Comparison of ENCODE assay signal across 8 mouse cellular contexts in the genomic region with DNA sequence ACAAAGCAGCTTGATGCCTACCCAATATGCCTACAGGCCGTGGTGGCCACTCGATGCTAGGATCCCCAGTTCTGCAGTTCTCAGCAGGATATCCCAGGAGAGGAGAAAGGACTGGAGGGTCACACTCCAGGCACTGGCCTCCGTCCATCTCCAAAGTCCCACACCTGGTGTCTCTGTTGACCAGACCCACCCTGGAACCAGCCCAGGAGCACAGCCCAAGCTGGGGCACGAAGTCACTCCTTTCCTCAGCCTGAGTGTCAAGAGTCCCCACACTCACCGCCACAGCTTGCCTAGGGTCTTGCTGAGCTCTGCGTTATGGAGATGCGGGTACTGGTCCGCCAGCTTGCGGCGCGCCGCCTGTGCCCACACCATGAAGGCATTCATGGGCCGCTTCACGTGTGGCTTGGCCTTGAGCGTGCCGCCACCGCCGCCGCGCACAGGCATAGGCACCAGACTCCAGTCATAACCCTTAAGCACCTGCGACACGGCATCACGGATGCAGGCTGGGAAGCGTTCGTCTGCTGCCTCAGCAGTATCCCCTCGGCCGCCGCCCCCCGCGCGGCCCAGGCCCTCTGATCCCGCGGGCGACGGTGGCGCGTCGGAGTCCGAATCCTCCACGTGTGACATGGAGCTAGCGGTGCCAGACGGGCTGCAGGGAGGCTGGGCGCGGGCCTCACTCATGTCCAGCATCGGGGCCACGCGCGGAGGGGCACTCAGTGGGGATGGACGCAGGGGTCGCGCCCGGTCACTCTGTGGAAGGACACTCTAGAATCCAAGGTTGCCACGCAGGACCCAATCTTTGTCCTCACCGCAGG. TPM values are rescaled to one million over a fixed set of nuclear protein-coding genes. Genes with fewer than 3 reads are reported as not detected.
DNase-seq lines count a peak whose midpoint lies in the region; ATAC-seq lines count a peak whose summit lies in the region.

No protein-coding gene starts in this region.

- H3K27ac ChIP-seq in heart, embryonic 13.5 days (replicated peaks) = no peak overlapping the region
- no peak overlapping the region for H3K27ac ChIP-seq in intestine, embryonic 15.5 days
- no peak overlapping the region; the same call in 1 of the 2 replicates for H3K27ac ChIP-seq in neural tube, embryonic 13.5 days (replicated peaks)

- peaks cover 62% of the 10 kb centered on the region for H3K27me3 ChIP-seq in heart, embryonic 13.5 days (replicated peaks)
- peaks cover 24% of the 10 kb centered on the region for H3K27me3 ChIP-seq in intestine, embryonic 15.5 days (replicated peaks)
- H3K27me3 ChIP-seq in neural tube, embryonic 13.5 days = peaks cover 40% of the 10 kb centered on the region

- peak; percentile 8; the same call in 1 of the 2 replicates for ATAC-seq in heart, embryonic 13.5 days (ENCODE audit: extremely low read depth, insufficient number of reproducible peaks, low FRiP score, low TSS enrichment)
- peak; percentile 25; the same call in 1 of the 2 replicates for ATAC-seq in intestine, embryonic 15.5 days
- peak; percentile 25 for ATAC-seq in neural tube, embryonic 13.5 days (ENCODE audit: low read depth)

- WGBS in heart, embryonic 13.5 days = 5% methylated on average over 54 of the region's 54 CpGs
- 5% methylated on average over 54 of the region's 54 CpGs for WGBS in intestine, embryonic 15.5 days
- under 1% methylated on average over 54 of the region's 54 CpGs for WGBS in neural tube, embryonic 13.5 days

- no peaks in the 10 kb centered on the region for H3K36me3 ChIP-seq in heart, embryonic 13.5 days
- H3K36me3 ChIP-seq in intestine, embryonic 15.5 days = no peaks in the 10 kb centered on the region
- H3K36me3 ChIP-seq in neural tube, embryonic 13.5 days = no peaks in the 10 kb centered on the region

- peak overlapping the region; percentile 81 for H3K9ac ChIP-seq in heart, embryonic 13.5 days
- peak overlapping the region; percentile 58 for H3K9ac ChIP-seq in intestine, embryonic 15.5 days
- H3K9ac ChIP-seq in neural tube, embryonic 13.5 days = peak overlapping the region; percentile 69

- H3K4me3 ChIP-seq in heart, embryonic 13.5 days = peak overlapping the region; percentile 65
- peak overlapping the region; percentile 51 for H3K4me3 ChIP-seq in intestine, embryonic 15.5 days (replicated peaks)
- H3K4me3 ChIP-seq in neural tube, embryonic 13.5 days = peak overlapping the region; percentile 50

- H3K4me2 ChIP-seq in heart, embryonic 13.5 days = peak overlapping the region; percentile 93
- H3K4me2 ChIP-seq in intestine, embryonic 15.5 days (replicated peaks) = peak overlapping the region; percentile 98
- H3K4me2 ChIP-seq in neural tube, embryonic 13.5 days = peak overlapping the region; percentile 93

- intact Hi-C loops in heart, postnatal 25 days (cut with DNase I) = no loop called here

- DNase-seq in heart, postnatal 25 days (ENCODE audit: low spot score) = no peak
- peak; percentile 14 to 26 for DNase-seq in B cell, adult 2 months
- DNase-seq in embryo, embryonic 10.5 days (ENCODE audit: low spot score) = peak; percentile 37
- no peak for DNase-seq in frontal cortex, adult 2 months (ENCODE audit: extremely low spot score in 1 of 2, low spot score in 1 of 2)
- DNase-seq in adrenal gland, postnatal 10 days = no peak

- H3K9me3 ChIP-seq in heart, embryonic 13.5 days = no peaks in the 10 kb centered on the region
- H3K9me3 ChIP-seq in intestine, embryonic 15.5 days = no peaks in the 10 kb centered on the region
- no peaks in the 10 kb centered on the region for H3K9me3 ChIP-seq in neural tube, embryonic 13.5 days

- peaks cover 49% of the 10 kb centered on the region for H3K4me1 ChIP-seq in heart, embryonic 13.5 days
- peaks cover 14% of the 10 kb centered on the region for H3K4me1 ChIP-seq in intestine, embryonic 15.5 days (replicated peaks)
- H3K4me1 ChIP-seq in neural tube, embryonic 13.5 days (replicated peaks) = peaks cover 61% of the 10 kb centered on the region

RNA-seq across cellular contexts. Expression of gene Sox8, which starts 0.4 kb away (rescaled TPM):
- 0.53 and 1.5 TPM in 2 replicates for polyA plus RNA-seq in heart, embryonic 13.5 days (2015; fragmentation: Nextera tagmentation; extraction: Ambion mirVana)
- under 1 TPM; 0.25 to 0.75 TPM for total RNA-seq in heart, postnatal 25 days (2021)
- 5.8 and 6.1 TPM in 2 replicates for polyA plus RNA-seq in intestine, embryonic 15.5 days (2015; fragmentation: Nextera tagmentation; extraction: Ambion mirVana)
- polyA plus RNA-seq in neural tube, embryonic 13.5 days (2015; fragmentation: Nextera tagmentation; extraction: Ambion mirVana) = 10.8 and 11.6 TPM in 2 replicates
- 41.2 and 43.2 TPM in 2 replicates for polyA plus RNA-seq in frontal cortex, adult 2 months (2012; rRNA removed)
- 1 to 10 TPM; 1.7 to 2.4 TPM for total RNA-seq in adrenal gland, postnatal 10 days (2021)

RNA-seq across cellular contexts. Expression of gene Lmf1, which starts 8.8 kb away (rescaled TPM):
- 30.2 and 35.7 TPM in 2 replicates for polyA plus RNA-seq in heart, embryonic 13.5 days (2015; fragmentation: Nextera tagmentation; extraction: Ambion mirVana)
- 10 to 100 TPM; 31.7 to 34.3 TPM for total RNA-seq in heart, postnatal 25 days (2021)
- polyA plus RNA-seq in intestine, embryonic 15.5 days (2015; fragmentation: Nextera tagmentation; extraction: Ambion mirVana) = 33.0 and 35.9 TPM in 2 replicates
- 24.9 and 26.2 TPM in 2 replicates for polyA plus RNA-seq in neural tube, embryonic 13.5 days (2015; fragmentation: Nextera tagmentation; extraction: Ambion mirVana)
- 17.1 and 18.3 TPM in 2 replicates for polyA plus RNA-seq in frontal cortex, adult 2 months (2012; rRNA removed)
- 10 to 100 TPM; 35.8 to 44.3 TPM for total RNA-seq in adrenal gland, postnatal 10 days (2021)

Comparison
In these comparisons a context has a peak if more than half of its experiments do, and no peak if none do; other contexts are left out.
1. DNase-seq: peak in B cell, adult 2 months (2 of 2) and embryo, embryonic 10.5 days (single experiment); none in heart, postnatal 25 days (single experiment), frontal cortex, adult 2 months (0 of 2) and adrenal gland, postnatal 10 days (single experiment).
2. Peak in every context shown above with its lines, with median percentiles within 50 percentile points of each other: ATAC-seq, H3K4me2 ChIP-seq, H3K4me3 ChIP-seq and H3K9ac ChIP-seq.